Mouse (Mus musculus) WW6 (cell line): ENCODE data around the gene Igf1r.

Experiments
- DNase-seq: peaks from one replicate; pipeline ENCODE4 v3.0.0-alpha.2; 2013; ENCODE audit warnings: low read depth, low spot score

Gene Igf1r

DNA sequence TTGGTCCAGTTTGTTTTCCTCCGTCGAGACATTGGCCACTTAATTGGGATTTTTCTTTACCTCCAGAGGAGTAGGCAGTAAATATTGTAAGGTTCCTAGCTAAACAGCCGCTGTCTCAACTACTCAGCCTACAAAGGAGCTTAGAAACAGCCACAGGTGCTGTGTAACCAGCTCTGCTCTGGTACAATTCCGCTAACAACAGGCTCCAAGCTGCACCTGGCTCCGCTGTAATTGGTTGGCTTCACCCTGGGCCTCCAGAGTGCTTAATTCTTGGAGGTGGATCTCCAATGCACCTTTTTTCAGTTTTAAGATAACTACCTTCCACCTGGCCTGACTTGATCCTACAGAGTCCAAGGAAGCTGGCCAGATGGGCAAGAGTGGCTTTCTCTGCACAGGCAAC is 271.4 kb downstream of the Igf1r start:
- DNase-seq = no peak

DNA sequence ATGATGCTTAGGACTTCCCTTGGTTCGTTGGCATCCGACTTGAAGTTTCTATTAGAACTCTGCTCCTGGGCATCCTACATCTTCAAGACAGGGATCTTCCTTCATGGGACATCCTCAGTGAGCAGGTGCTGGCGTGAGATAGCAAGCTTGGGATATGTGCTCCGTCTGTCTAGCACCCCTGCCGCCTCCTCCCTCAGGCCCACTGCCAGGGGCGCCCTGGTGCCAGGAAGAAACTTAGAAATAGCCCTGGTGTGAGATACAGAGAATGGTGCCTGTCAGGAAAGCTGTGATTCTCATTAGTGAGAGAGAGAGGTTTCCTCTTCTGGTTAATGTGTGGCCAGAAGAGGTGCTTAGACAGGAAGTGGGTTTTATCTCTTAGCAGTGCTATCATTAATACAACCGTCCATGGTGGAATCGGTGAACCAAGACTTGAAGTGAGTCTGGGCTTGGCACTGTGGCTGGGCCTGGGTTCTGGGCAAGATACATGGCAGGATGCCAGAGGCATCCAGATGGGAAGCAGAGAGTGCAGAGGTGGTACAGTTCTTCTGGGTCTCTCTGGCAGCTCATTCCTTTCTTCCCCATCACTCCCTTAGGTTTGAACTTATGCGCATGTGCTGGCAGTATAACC is 272.9 kb downstream of the Igf1r start:
- no peak for DNase-seq

DNA sequence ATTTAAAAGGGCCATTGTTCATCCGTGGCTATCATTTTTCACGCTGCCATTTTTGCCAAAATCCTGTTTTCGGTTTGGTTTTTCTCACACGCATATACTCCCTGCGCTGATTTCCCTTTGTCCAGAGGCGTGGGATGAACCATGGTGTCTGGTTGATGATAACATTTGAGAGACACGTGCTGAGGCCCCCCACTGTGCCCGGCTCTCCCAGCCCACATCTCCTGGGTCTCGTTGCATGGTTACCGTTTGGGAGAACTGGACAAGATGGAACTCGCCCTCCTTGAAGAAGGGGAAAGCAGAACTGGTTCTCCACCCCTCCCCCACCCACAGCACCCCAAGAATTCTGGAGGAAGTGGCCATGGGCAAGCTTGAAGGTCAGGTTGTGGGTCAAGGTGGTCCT is 274.4 kb downstream of the Igf1r start:
- no peak for DNase-seq

DNA sequence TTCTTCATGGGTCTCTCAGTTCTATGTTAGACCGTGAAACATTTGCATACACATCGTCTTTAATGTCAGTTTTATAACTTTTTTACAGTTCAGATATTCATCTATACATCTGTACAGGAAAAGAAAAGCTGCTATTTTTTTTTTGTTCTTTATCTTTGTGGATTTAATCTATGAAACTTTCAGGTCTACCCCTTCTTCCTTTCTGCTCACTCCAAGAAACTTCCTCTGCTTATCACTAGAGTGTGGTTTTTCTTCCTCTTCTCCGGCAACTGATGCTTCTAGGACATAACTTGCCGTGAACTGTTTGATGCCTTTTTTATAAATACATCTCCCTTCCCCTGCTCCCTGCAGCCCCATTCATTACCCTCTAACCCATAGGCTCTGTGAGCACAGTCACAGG is 275.0 kb downstream of the Igf1r start:
- no peak for DNase-seq

DNA sequence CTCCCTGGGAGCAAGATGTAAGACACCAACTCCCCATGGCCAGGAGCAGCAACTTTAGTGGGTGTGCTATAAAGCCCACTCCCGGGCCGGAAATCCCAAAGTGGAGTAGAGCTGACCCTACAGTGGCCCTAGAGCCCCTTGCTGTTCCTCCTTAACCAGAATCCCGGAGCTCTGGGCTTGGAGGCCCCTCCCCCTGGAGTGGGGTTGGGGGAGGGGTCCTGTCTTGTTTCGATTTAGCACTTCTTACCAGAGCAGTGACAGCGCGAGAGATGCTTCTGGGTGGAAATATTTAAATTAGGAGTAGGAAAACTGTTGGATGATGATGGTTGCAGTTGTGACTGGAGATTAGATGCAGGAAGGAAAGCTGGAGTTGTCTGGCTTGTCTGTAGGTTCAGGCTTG is 275.9 kb downstream of the Igf1r start:
- DNase-seq = no peak

DNA sequence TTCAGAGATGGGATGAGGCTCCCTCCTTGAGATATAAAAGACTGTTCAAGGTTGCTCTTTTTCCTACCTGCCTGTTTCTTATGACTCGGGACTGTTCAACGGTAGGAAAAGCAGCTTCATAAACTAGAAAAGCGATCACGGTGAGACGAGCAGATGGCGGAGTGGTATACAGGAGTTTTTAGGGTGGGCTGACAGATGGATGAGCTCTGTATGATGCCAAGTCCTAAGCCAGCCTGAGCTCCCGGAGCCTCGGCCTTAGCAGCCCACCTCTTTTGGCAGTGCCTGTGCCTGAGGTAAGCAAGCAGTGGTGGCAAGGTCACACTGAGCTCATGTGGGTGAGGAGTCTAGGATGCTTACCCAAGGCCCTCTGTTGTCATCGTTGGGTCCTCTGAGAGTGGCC is 278.2 kb downstream of the Igf1r start:
- DNase-seq = no peak

DNA sequence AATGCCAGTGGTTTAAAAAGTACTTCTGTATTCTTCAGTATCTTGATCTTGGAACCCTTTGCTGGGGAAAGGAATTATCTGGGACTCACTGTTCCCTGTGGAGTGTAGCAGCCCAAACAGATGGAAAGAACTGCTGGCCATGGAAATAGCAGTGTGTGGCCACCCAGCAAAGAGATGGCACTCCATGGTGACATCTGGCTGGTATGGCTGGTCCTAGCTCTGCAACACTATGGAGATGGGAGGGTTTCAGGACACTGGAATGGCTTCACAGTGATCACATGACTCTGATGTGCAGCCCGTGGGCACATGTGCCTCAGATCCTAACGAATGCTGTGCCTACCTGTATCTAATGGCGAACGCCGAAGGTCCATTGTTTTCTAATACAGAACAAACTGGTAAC is 279.9 kb downstream of the Igf1r start:
- no peak for DNase-seq

DNA sequence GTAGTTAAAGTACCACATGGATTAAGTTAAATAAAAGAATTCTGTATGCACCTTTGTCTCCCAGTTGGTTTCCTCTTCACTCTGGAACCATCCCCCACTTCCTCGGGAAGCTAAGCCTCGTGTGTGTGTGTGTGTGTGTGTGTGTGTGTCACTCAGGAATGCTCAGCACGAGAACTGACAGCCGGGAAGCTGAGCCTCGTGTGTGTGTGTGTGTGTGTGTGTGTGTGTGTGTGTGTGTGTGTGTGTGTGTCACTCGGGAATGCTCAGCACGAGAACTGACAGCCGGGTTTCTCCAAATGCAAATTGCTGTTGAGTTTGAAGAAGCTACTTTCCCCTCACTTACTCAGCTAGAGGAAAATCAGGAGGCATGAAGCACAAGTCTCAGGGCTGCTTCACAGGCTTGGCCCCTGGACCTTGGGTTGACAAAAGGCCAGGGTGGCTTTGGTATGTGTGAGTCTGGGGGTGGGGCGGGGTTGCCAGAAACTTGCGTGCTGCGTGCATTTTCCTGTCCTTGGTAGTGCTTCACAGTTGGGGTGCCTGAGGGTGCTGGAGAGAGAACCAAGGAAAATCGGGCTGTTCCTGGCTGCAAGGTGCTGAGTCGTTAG is 281.1 kb downstream of the Igf1r start:
- DNase-seq = no peak

DNA sequence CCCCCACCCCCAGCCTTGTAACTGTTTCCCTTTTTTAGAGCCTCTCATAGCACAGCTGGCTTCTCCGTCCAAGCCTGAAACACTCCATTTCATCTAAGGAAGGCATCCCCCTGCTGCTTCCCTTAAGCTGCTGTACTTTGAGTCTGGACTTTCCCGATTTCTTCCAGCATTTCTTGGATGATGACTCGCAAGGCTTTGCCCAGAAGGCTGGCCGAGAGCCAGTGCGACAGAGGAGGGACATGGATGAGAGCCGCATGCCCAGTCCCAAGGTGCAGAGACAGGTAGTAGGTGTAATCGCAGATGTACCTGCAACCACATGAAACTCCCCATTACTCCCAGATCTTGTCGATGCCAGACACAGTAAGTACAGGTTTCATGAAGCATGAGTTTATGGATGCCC is 284.2 kb downstream of the Igf1r start:
- no peak for DNase-seq

DNA sequence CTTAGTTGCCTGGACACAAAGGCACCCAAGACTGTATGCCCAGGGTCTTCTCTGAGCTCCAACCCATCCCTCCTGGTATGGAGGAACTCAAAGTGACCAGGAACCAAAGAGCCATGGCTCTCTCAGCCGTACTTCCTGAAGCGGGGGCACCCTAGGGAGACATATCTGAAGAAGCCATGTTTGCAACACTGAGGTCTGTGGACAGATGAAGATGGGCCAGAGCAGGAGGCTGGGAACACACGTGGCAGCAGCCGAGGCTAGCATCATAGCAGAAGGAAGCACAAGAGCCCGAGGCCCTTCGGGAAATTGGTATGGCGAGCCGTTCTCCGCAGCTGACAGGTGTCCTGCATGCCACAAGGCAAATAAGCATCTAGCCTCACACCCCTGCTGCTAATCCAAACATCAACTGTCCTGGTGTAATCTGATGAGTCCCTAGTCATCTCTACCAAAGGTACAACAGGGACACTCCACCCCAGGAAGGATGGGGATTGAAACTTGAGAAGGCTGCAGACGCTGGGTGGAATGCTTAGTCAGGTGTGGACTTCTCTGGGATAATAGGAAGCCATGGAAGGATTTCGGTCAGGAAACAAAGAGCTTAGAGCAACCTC is 286.7 kb downstream of the Igf1r start:
- no peak for DNase-seq

DNA sequence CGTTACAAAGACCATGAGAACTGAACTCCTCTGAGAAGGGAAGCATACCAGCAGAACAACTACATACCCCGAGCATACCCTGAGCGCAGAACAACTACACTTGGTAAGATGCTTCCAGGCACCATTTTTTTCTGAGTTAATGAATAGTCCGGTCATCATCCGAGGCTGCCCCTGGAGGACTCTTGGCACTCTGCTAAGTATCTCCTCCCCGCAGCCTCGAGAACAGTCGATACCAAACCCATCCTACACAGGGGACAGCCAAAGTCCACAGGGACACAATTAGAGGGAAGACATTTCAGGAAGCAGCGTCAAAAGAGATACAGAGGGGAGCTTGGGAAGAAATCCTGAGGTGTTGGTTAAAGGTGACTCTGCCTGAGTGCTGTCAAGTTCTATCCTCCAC is 288.6 kb downstream of the Igf1r start:
- DNase-seq = no peak

DNA sequence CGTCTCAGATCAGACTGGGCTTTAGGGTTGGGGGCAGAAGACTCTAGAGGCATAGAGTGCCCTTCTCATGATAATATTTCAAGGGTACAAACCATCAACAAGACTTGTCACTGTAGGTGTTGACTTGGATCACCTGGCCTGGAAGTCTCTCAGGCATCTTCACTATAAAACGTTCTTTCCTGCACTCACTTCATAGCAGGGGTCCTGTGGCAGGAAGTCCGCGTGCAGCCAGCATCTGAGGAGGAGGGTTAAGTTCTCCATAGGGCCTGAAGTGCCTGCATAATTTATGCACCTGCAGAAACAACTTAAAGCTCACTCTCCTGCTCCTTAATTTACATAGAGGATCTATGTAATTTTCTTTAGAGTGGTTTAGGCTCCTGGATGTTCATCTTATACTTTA is 293.1 kb downstream of the Igf1r start:
- no peak for DNase-seq

DNA sequence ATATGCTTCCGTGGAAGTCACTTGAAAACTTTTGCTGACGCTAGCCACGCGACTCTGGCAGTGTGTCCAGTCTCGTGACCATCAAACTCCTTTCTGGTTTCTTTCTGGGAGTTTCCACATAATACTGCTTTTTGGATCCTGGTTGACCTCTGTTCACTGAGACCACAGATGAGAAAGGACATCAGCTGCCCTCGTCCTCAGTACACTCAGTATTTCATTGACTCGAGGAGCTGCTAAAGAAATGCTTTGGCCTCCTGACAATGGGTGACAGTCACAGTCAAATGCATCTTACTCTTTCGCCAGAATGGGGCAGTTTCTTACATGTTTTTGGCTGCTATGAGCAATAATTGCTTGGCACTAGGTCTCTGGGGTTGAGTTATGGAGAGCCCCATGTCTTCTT is 293.6 kb downstream of the Igf1r start:
- no peak for DNase-seq

DNA sequence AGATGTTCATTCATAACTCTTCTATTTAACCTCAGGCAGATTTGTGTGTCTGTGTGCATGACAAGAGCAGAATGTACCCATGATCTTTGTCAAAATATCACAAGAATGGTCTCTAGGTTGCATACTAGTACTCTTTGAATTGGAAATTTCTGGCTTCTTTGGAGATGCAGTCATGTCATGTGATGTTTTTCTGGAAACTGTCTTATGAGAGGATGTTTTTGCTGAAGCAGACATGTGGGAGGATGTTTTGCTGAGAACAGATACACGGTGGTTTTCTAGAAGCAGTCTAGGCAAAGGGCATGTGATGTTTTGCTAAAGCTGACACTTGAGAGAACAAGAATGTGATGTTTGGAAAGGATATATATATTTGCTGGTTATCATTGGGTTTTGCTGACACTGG is 297.8 kb downstream of the Igf1r start:
- DNase-seq = no peak

DNA sequence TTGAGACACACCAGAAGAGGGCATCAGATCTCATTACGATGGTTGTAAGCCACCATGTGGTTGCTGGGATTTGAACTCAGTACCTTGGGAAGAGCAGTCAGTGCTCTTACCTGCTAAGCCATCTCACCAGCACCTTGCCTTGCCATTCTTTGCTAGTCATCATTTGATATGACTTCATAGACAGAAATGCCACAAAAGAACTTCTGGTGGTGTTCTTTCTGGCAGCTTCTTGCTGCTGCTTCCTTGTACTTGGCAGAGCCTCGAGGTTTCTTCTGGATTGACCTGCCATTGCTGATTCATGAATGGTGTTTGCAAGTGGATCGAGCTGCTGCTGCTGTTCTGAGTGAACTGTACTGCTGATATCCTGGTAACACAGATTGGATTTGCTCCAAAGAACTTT is 298.3 kb downstream of the Igf1r start:
- DNase-seq = no peak

DNA sequence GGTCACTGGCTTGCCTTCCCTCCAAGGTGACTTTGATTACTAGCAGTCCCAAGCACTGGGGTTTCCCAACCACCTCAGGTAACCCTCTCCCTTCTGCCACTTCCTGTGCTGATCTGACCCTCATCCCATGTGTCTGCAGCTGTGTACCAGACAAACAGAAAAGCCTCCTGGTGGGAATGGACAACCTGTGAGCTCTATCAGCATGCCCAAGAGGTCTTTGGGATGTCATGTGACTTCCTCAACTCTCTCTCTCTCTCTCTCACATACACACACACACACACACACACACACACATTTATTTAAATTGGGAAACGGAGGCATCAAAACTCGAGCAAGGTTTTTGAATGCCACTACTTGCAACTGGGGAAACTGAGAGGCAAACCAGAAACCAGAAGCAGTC is 305.1 kb downstream of the Igf1r start:
- no peak for DNase-seq

DNA sequence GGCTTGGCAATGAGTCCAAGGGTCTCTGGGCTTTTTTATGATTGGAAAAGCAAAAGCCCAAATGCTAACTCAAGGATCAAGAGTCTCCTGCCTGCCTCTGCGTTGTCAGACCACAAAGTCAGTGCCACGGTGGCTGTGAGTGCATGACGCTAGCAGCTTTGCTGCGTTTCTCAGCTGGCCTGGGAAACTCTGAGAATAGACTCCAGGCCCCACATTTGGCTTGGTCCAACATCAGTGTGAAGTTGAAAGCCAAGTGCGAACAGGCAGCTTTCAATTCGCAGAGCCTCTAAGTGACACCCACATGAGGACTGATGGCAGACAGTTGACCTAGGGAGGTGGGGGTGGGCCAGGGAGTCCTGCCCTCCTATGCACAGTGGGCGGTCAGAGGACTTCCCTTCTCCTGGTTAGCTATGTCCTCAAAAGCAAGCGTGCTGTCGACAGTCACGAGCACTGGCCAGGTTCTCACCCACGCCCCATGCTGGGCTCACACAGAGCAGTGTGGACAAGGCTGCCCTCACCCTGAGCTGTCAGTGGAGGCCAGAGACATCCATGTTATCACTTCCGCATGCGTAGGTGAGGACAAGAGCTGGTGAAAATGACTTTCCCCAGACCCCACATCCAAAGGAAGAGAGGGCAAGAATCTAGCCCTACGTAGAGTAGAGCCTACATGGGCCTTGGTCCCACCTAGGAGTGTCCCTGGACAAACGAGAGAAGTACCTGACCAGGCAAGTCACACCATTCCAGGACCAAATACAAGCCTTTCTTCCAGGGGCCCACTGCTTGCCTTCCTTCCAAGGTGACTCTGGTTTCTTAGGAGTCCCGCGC is 305.9 kb downstream of the Igf1r start:
- no peak for DNase-seq

DNA sequence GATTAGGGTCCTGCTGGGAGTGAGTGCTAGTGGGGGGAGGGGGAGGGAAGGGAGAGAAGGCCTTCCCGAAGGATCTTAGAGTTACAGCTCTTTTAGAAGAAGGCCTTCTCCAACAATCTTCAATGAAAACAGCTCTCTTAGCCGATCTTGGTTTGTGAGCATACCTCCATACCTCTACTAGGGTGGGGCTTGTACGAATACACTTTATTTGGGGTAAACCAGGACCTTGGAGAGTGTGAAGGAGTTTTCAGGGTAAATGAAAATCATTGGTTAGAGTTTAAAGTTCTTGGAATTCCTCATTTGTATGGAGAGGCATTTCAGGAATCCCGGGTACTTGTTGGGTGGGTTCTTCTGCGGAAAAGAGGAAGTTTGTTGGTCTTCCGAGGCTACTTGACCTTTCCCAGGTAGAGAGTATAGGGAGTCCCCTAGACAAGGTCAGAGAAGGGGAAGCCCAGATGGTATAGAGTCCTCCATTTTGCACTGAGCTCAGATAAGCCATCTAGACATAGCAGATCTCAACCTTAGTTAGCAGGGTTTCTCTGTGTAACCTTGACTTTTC is 307.0 kb downstream of the Igf1r start:
- DNase-seq = peak; percentile 53

DNA sequence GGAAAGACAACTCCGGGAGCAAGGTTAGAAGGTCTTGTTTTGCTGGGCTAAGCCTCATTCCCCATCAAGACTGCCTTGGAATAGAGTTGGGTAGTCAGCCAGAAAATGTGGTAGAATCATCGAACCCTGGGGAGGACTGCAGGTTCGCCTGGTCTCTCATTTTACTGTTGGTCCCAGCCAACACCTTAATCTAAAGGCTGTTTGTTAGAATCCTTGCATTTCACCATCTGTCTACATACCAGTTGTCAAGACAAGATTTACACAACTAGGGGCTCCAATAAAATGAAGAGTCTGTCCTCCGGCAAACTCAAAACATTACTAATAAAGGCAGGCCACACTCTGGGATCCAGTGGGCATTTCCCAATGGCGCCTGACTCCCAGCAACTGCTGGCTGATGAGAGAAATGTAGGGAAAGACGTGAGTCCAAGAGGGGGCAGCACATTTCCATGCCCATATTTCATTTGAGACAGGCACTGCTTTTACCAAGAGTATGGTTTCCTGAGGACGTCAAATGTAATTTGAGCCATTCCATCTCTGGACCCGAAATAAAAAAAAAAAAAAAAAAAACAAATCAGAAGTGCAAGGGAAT is 310.1 kb downstream of the Igf1r start:
- no peak for DNase-seq

DNA sequence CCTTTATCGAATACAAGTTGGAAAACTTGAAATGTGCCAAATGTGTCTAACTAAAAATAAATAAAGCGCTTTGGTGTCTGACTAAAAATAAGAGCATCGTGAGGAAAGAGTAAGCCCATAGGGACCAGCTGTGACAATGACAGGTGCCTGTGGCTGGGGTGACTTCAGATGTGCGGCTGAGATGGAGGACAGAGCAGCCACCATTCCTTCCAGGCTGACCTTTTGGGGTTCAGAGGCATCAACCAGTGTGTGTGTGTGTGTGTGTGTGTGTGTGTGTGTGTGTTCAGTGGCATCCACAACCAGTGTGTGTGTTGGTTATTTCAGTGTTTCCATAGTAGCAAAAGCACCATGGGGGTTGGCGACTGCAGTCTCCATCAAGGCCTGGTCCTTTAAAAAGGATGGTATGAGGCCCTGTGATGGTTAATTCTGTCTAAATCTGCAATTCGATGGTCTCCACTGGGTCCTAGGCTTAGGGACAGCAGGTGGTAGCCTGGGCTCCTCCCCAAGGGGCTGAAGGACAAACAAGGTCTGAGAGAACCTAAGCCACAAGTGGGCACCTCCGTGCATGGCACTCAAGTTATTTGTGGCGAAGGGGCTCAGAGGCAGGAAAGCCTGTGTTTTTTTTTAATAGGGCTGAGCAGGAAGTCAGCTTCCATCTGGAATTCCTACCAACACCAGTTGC is 310.9 kb downstream of the Igf1r start:
- DNase-seq = no peak

DNA sequence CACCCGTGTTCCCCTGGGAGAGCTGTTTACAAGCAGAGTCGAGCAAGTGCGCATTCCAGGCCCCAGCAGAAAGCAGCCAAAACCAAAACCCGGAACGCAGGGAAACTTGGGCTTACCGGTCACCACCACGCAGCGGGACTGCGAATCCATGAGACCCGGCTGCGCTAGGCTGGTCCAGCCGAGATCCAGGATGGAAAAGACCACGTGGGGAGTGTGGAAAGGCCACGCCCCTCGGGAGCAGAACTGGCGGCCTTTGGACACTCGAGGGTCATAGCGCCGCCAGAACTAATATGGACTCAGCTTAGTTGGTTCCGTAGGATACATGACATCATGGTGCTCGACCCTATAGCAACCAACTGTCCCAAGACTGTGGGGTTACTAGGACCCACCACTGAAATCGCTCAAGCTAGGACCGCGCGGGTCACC is 311.4 kb downstream of the Igf1r start, which contains the start of gene Pgpep1l:
TSS of gene Pgpep1l (minus strand) at position 206 of the 426 bp plus-strand sequence.
- no peak for DNase-seq
